Mouse (Mus musculus): ENCODE data around the gene Rab1a.
"Not testable (repeated sequence)": the region's sequence is repeated elsewhere in the genome, so short reads cannot be mapped to it uniquely, and the experiment has no call there.

DNA sequence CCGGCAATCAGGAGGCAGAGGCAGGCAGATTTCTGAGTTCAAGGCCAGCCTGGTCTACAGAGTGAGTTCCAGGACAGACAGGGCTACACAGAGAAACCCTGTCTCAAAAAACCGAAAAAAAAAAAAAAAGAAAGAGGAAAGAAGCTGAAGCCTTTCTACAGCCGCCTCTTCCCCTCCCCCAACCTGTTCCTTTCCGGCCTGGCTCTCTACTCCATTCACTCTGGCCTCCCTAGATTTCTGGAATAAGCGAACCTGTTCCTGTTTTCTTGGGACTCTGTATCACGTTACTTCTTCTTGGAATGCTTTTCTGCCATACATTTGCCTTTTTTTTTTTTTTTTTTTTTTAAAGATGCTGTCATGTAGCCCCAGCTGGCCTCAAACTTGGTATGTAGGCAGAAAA, 34.8 kb upstream of the Rab1a start:
- TF ChIP-seq CTCF (conservative IDR thresholded peaks at IDR 0.05; ENCODE audit: low read length); POU5F1 (IDR thresholded peaks at IDR 0.05; ENCODE audit: borderline replicate concordance, low read length); NANOG (IDR thresholded peaks at IDR 0.05; ENCODE audit: borderline replicate concordance, low read length): not testable (repeated sequence)
